Mouse (Mus musculus): ENCODE results near the gene Gale.

The Gale gene

DNA sequence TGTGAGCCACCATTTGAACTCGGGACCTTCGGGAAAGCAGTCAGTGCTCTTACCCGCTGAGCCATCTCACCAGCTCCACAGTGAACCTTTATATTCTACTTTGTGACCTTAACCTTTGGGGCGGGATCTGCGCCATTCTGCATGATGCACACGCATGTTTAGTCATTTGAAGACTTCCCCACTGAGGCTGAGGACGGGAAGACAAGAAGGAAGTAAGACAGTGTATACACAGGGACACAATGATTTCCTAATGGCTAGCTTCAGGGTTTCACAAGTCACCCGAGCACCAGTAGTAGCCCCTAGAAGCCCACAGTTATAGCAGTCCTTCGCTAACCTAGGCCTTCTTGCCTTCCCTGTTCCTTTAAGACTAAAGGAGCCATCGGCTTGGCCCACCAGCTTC is 17.8 kb upstream of the Gale start:
- DNase-seq, result no peak

DNA sequence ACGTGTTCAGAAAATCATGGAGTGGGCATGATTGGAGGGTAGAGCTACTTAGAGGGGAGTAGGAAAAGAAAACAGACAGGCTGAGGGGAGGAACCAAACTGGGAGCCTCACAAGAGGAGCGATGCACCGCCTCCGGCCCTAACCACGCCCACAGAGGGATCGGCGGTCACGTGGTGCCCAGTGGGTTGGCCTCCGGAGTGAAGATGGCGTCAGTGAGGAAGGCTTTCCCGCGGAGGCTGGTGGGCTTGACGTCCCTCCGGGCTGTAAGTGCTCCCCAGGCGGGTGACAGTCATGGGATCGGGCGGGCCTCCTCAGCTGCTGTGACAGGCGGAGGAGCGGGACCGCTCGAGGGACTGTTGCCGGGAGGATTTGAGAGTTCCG is 17.3 kb upstream of the Gale start, which contains the start of gene Hmgcl:
Hmgcl (plus strand) TSS at position 171 of the 381 bp plus-strand sequence.
- DNase-seq, result peak; percentile 89 to 92

DNA sequence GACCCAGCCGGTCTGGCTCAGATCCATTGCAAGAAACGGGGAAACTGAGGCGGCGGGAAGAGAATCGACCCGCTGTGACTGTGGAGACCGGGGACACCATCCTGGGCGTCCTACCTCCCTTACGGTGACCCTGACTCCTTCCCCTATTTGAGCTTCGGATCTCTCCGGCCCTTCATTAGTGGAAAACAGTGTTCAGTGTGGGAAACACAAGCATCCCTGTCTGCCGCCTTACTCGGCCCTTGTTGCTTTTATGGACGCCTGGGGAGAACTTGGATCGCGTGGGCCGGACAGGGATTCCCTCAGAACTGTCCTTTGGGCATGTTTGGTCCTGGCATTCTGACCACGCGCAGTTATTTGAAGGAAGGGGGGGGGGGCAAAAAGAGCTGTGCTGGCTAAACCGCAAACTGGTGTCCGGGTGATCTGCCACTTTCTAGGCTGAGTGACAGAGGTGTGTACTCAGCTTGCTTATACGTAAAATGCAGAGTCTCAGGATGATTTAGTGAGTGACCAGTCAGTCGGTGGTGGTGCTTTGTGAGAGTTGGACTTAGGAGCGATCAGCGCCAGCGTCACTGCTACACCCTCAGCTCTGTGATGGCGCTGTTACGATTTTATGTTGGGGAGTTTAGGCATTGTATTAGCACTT is 16.7 kb upstream of the Gale start:
- no peak for DNase-seq

DNA sequence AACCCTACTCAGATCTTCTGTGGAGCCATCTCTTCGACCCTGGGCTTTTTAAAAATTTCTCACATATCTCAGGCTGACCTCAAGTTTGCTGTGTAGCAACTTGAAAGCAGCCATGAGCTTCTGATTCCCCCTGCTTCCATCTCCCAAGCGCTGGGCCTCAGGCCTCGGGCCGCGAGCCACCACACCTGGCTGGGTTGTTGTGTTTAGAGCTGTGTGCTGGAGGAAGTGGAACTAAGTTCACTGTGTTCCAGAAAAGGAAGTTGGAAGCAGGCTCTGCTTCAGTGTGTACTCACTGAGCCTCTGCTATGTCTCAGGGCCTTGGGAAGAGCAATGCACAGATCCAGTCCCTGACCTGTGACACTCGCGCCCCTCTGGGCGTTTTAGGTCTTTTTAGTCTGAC is 15.4 kb upstream of the Gale start:
- DNase-seq, result no peak

DNA sequence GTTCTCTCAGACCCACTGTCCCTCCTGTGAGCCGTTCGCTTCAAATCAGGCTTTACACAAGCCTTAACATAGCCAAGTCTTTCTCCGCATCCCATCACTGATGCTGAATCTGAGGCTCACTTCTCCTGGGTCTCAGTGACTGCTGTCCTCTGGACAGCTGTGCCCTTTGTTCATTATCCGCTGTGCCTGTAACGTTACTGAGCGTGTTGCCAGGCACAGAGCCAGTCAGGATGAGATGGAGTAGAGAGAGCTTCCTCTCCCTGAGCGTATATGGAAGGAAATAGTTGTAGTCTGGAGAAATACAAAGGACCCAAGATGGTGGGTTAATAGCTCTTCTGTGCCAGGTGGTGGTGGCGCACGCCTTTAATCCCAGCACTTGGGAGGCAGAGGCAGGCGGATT is 14.1 kb upstream of the Gale start:
- no peak for DNase-seq

DNA sequence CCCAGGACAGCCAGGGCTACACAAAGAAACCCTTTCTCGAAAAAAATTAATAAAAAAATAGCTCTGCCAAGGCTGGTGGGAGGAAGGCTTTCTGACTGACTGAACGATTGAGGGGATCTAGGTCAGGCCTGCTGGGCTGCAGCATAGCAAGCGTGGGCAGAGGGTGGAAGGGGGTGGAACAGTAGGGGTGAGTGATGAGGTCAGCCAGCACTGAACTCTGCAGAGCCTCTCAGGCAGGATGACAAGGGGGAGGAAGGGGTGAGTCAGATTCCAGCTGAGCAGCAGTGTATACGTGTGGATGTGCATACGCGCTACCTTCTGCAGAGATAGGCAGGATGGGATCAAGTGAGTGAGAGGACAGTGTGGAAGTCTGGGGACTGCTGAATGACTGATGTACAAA is 13.6 kb upstream of the Gale start:
- DNase-seq, result no peak

DNA sequence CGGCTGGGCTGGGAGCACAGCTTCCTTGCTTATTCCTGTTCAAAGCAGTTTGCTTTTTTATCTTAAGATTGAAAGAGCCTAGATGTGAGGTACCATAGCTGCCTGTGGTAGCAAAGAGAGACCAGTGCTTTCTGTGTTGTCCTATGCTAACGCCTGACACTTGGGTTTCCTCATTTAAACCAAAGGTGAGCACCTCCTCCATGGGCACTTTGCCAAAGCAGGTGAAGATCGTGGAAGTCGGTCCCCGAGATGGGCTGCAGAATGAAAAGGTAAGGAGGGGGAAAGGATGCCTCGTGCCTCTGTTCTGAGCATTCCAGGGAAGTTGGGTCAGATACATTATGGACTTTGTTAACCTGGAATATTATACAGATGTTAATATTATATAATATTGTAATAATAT is 13.2 kb upstream of the Gale start:
- no peak for DNase-seq

DNA sequence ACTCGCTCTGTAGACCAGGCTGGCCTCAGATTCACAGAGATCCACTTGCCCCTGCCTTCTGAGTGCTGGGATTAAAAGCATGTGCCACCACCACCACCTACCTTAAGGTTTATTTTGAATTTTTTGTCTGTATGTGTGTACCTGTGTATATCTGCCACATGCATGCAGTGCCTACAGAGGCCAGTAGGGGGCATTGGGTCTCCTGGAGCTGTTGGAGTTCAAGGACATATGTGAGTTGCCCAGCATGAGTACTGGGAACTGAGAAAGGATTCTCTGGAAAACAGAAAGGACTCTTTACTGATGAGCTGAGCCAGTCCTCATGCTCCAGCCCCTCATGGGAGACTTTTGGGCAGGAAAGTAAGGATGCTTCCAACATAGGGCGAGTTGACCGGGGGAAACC is 12.0 kb upstream of the Gale start:
- no peak for DNase-seq

DNA sequence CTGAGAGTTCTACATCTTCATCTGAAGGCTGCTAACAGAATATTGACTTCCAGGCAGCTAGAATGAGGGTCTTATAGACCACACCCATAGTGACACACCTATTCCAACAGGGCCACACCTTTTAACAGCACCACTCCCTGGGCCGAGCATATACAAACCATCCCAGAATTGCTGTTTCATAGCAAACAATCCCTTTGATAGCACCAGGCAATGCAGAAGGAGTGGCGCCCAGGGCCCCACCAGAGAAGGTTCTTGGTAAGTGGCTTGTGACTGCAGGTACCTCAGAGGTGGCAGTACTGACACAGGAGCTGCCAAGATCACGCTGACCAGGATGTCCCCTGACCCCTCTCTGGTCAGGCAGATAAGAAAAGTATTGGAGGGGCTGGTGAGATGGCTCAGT is 10.3 kb upstream of the Gale start:
- DNase-seq, result no peak

DNA sequence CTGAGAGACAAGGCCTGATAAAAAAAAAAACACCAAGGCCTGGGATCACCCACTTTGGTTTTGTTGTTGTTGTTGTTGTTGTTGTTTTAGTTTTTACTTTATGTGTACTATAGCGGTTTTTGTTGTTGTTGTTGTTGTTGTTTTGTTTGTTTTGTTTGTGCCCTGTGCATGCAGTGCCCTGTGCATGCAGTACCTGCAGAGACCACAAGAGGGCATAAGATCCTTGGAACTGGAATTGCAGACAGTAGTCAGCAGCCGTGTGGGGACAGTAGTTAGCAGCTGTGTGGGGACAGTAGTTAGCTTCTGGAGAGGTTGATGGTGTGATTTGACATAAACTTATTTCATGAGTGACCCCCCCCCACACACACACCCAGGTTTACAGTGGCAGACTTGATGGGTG is 9.3 kb upstream of the Gale start:
- DNase-seq, result no peak

DNA sequence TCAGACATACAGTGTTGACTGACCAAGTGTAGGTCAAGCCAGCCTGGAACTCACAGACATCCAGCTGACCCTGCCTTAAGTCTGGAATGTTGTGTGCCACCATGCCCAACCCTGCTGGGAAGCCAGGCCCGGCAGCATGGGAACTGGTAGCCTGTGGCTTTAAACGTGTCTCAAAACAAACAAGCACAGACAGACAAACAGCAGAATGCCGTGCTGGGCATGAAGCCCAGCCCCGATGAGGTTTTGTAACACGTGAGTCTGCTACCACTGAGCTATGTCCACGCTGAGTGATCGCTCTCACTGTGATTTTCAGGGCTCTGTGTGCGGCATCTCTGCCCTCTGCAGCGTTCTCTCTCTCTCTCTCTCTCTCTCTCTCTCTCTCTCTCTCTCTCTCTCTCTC is 7.6 kb upstream of the Gale start:
- DNase-seq, result no peak

DNA sequence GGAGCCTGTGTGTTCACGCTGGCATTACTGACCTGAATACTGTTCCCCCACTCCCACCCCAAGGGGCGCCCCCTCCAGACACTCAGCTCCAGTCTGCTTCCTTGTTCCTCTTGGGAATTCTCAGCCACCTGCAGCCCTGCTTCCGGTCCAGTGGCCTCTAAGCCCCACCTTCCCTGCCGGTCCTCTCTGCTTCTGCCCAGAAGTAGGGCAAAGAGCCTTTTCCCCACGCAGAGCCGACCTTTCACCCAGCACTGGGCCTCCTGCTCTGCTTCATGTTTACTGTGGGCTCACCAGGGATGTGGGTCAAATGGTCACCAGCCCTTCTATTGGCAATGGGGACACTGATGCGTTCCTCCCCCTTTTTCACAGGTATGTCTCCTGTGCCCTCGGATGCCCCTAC is 5.2 kb upstream of the Gale start:
- no peak for DNase-seq

DNA sequence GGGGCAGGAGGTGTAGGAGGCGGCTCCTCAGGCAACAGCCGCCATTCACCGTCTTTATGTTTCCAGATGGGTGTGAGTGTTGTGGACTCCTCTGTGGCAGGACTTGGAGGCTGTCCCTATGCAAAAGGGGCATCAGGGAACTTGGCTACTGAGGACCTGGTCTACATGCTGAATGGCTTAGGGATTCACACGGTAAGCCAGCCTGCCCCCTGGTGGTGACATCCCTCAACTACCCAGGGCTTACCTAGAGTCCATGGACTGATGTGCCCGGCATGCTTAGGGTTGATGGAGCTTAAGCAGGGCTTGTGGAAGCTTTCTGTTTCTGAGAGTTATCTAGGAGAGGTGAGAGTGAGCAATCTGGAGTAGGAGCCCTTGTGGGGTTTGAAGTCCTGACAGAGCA is 2.8 kb upstream of the Gale start:
- DNase-seq, result peak; percentile 53 to 64

DNA sequence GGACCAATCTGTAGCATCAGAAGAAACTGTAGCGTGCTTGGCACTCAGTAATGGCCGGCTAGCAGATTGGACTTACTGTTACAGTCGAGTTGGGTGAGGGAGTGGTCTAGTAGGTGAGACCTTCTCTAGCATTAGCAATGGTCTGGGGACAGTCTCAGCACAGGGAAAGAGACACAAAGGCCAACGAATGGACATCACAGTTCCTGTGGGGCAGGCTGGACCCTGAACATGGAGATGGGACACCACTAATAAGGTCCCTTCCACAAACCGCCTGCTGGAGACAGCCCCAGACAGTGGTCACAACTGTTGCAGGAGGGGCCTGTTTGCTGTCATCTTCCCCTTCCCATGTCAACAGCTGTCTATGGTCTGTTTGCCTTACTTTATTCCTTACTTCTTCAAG is 1.8 kb upstream of the Gale start:
- DNase-seq, result no peak

DNA sequence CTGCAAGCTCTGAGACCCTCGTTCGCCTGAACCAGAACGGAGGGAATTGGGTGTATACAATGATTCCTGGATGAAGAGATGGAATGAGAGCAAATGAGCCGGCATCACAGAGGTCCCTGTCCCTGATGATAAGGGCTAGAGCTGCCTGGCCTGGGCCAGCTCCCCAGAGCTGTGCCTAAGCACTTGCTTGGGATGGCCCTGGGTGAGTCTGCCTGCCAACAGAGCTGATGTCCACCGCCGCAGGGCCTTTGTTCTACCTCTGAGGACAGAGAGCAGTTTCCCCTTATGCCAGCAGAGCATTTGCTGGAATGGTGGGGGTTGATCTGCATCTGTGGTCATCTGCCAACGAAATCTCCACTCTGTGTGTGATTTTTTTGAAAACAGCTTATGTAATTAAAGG is 1.3 kb upstream of the Gale start:
- DNase-seq, result no peak

DNA sequence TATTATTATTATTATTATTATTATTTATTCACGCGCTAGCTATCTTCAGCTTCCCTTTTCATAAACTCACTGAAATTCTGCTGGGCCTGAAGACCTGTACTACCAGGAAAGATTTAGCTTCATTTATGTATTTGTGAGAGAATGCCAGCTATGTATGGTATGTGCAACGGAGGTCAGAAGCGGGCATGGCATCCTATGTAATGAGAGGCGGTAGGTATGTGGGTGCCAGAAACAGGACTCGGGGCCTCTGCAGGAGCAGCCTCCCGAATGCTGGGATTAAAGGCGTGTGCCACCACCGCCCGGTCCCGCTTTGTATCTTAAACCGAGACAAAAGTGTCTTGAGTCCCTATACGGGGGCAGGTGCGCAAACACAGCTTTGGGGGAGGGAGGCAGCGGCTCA is 581 bp upstream of the Gale start:
- DNase-seq, result no peak

DNA sequence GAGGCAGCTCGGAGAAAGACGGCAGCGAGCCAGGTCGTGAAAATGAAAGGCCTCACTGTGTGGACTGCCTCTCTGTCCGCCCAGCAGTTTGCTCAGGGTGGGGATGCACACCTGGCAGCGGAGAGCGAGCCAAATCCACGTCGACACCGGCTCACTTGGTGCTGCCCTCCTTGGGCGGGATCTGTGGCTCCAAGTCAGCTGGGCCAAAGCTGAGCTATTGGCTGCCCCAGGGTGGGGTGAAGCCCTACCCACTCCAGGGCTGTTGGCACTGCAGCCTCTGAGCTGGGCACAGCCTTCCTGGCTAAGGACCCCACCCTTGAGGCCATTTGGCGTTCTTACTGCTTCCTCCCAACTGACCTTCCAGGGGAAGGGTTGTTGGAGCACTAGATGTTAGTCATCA is 899 bp downstream of the Gale start:
- DNase-seq, result peak; percentile 39 to 48

DNA sequence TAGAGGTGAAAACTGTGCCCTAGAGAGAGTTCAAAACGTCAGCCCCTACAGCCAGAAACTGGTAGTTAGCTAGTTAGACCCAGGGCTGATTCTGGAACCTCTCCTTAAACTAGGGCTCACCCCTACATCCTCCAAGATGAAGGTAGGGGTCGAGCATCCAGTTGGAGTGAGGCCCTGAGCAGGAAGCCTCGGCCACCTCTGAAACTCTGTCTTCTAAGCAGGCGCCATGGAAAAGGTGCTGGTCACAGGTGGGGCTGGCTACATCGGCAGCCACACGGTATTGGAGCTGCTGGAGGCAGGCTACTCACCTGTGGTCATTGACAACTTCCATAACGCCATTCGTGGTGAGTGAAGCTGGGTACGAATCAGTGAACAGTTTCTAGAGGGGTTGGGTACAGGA is 1.6 kb downstream of the Gale start:
- no peak for DNase-seq

DNA sequence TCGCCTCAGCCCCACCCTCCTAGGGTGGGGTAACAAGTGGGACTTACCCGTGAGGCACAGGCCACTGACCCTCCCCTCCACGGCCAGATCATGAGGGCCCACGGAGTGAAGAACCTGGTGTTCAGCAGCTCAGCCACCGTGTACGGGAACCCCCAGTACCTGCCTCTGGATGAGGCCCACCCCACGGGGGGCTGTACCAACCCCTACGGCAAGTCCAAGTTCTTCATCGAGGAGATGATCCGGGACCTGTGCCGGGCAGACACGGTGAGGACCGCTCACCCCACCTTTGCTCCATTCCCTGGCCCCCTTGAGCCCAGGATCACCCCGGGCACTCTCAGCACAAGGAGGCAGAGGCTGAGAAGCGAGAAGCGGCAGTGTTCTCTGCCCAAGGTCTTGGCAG is 2.8 kb downstream of the Gale start:
- DNase-seq, result no peak

DNA sequence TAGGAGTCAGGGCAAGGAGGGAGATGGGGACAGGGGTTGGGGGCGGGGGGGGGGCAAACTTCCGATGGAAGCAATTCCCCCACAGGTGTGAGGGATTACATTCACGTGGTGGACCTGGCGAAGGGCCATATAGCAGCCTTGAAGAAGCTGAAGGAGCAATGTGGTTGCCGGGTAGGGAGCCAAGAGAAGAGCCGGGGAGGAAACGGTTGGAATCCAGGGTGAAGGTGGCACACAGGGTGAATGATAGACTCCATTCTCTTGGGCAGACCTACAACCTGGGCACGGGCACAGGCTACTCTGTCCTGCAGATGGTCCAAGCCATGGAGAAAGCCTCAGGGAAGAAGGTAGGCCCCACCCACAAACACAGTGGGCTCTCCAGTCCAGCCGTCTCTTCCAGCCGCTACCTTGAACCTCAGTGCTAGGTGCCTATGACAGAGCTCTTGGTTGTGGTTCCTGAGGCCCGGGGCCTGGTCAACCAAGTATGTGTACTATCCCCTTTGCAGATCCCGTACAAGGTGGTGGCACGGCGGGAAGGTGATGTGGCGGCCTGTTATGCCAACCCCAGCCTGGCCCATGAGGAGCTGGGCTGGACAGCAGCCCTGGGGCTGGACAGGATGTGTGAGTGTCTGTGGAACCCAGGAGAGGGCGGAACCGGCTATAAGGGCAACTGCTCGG is 3.7 kb downstream of the Gale start:
- DNase-seq, result no peak

DNA sequence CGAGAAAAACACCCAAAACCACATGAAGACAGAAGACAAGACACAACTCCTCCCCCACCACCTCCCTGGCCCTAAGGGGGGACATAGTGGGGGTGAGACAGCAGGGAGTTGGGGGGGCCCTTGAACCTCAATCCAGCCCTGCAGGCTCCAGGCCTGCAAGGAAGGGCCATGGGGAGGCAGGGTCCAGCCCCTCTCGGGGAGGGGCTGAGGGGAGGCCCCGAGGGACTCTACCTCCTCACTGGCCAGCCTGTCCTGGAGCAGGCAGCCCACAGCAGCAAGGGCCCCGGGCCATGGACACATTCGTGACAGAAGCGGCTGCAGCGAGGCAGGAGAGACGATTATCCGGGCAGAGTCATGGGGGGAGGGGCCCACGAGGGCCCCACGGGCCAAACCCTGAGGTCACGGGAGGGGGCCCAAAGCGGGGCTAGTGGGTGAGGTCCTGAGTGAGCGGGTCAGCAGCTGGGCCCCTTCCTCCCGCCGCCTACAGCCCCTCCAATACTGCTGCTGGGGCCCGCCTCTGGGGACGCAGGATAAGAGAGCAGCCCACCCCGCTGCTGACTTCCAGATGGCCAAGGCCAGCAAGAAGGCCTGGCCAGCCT is 4.8 kb downstream of the Gale start:
- no peak for DNase-seq

DNA sequence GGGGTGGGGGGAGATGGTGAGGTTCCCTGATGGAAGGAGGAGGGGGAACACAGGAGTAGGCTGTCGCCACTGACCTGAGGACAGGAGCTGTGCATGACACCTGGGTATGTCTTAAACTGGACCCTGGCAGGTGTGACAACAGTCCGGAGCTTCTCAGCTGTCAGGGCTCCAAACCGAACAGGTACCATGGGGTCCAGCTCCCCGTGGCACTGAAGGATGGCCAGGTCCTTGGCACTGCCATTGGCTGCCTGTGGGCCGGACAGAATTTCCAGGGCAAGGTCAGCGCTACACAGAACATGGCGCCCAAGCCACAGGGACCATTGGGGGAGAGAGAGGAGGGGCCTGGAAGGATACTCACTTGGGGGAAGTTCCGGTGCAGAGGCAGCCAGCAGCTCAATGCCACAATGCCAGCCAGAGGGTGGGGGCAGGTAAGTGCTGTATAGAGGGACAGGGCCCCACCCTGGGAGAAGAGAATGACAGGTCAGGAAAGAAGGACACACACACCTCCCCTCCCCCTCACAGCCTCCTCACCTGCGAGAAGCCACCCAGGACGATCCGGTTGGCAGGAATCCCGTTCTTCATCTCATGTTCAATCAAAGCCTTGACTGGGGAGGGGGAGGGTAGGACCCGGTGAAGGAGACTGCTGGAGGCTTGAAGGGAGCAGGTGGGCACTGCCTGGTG is 5.7 kb downstream of the Gale start:
- no peak for DNase-seq

DNA sequence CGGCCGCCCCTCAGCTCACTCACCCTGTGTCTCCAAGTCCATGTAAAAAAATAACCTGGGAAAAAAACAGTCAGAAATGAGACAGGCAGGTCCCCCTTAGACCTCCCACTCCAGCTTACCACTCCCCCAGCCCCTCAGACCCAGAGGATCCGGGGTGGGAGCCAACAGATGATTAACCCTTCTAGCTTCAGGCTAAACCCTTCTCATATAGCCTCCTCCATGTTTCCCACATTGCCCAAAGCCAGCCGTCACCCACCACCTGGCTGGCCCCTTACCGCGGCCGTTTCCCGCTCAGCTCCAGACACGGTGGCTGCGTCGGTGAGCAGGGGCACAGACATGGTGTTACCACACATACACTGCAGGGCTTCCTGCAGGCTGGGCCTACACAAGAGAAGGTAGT is 7.1 kb downstream of the Gale start:
- DNase-seq, result no peak

Data from thymus, adult 18-20 months (tissue).